Mouse (Mus musculus) lung, postnatal 10 days (tissue): ENCODE measurements around the gene Tbcel.

Source experiments
- DNase-seq: peaks from one replicate; pipeline ENCODE4 v3.0.0; 2021

The Tbcel gene

GRCm38 (mm10) chr9:42382628-42383347, 124.8 kb downstream of the Tbcel start:
- no peak for DNase-seq

DNA sequence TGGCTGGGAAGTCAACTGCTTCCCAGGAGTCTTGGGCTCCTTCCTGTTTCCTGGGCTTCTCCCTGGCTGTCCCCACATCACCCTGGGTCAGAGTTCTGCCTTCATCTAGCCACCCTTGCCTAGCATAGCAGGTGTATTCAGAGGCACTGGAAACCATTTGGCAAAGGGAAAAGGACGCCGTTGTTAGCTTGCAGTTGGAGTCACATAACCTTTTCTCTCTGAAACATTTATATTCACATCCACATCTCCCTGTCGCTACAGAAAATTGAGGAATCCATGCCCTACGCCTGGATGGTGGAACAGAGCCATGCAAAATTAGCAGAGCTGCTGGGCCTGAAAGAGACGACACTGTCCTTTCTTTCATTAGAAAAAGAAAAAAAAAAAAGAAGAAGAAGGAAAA, 125.5 kb downstream of the Tbcel start:
- DNase-seq = no peak

DNA sequence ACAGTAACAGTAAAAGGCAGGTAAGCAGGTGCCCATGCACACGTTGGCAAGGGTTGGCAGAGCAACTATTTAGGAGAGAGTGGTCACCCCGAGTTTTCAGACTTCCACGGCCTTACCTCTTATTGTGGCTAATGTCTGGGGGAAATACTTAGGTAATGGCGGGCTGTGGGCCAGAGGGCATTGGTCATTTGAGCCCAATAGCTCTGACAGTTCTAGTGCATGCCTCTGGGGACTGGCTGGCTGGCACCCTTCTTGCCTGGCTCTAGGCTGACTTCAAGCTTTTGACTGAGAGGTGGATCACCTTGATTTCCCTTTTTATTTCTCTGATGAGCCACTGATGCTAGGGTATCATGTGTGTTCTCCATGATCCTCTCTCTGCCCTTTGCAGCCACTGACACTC, 129.5 kb downstream of the Tbcel start:
- DNase-seq = no peak

DNA sequence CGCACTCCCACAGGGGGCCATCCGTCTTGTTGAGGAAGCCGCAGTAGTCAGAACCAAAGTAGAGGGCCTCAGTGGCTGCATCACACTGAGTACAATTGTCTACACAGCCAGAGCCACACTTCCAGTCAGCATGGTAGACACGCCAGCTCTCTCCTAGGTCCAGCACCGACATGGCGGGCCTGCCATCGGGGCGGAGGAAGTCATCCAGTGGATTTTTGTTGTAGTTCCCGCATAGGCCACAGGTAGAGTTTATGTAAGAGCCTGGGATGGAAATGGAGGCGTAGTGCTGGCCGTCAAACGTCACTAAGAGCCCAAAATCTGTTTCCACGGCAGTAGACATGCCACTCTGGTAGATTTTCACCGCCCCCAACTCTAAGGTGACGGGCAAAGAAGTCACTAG, 130.0 kb downstream of the Tbcel start:
- DNase-seq = no peak

GRCm38 (mm10) chr9:42371670-42372368, 135.8 kb downstream of the Tbcel start:
- DNase-seq = no peak
